Mouse (Mus musculus): Measurements from ENCODE around the gene Ccl27a. TPM values are rescaled to one million over a fixed set of nuclear protein-coding genes. Genes with fewer than 3 reads are reported as not detected.

The Ccl27a gene
- 49.4 TPM for polyA plus RNA-seq (2014; fragmentation: Illumina TruSeq; extraction: RNeasy Lipid Tissue Mini Kit (QIAGEN cat#74804); ENCODE audit: low read depth, low replicate concordance)

GRCm38 (mm10) chr4:41774002-41774401 lies at the start of gene Ccl27a:
TSS of gene Ccl27a (minus strand) at chr4:41774247.

GRCm38 (mm10) chr4:41755338-41756305 lies 18.4 kb downstream of the Ccl27a start, which contains the start of gene Sigmar1:
TSS of gene Sigmar1 (minus strand) at chr4:41756157.

GRCm38 (mm10) chr4:41754797-41755337 lies 19.2 kb downstream of the Ccl27a start, which contains the start of gene Galt:
TSS of gene Galt (plus strand) at chr4:41755228.

GRCm38 (mm10) chr4:41731052-41731765 lies 42.8 kb downstream of the Ccl27a start, which contains the start of gene Arid3c:
TSS of gene Arid3c (minus strand) at chr4:41731142.

GRCm38 (mm10) chr4:41722918-41723351 lies 51.1 kb downstream of the Ccl27a start, which contains the start of gene Dctn3:
TSS of gene Dctn3 (minus strand) at chr4:41723170.

Other genes with a start within 250 kb of the Ccl27a start
- gene Fam219a, start 204.7 kb downstream of the Ccl27a start, polyA plus RNA-seq (2014; fragmentation: Illumina TruSeq; extraction: RNeasy Lipid Tissue Mini Kit (QIAGEN cat#74804); ENCODE audit: low read depth, low replicate concordance): 15.3 TPM
- gene Dnaic1, start 204.5 kb downstream of the Ccl27a start, polyA plus RNA-seq (2014; fragmentation: Illumina TruSeq; extraction: RNeasy Lipid Tissue Mini Kit (QIAGEN cat#74804); ENCODE audit: low read depth, low replicate concordance): 3.5 TPM
- gene Enho, start 133.9 kb downstream of the Ccl27a start, polyA plus RNA-seq (2014; fragmentation: Illumina TruSeq; extraction: RNeasy Lipid Tissue Mini Kit (QIAGEN cat#74804); ENCODE audit: low read depth, low replicate concordance): 6.7 TPM
- 5.9 TPM for gene Cntfr, start 77.2 kb downstream of the Ccl27a start, polyA plus RNA-seq (2014; fragmentation: Illumina TruSeq; extraction: RNeasy Lipid Tissue Mini Kit (QIAGEN cat#74804); ENCODE audit: low read depth, low replicate concordance)
- gene Il11ra1, start 74.3 kb downstream of the Ccl27a start, polyA plus RNA-seq (2014; fragmentation: Illumina TruSeq; extraction: RNeasy Lipid Tissue Mini Kit (QIAGEN cat#74804); ENCODE audit: low read depth, low replicate concordance): 70.6 TPM
- gene Rpp25l, start 60.7 kb downstream of the Ccl27a start, polyA plus RNA-seq (2014; fragmentation: Illumina TruSeq; extraction: RNeasy Lipid Tissue Mini Kit (QIAGEN cat#74804); ENCODE audit: low read depth, low replicate concordance): 28.9 TPM
- 116 TPM for gene Dctn3, start 51.1 kb downstream of the Ccl27a start, polyA plus RNA-seq (2014; fragmentation: Illumina TruSeq; extraction: RNeasy Lipid Tissue Mini Kit (QIAGEN cat#74804); ENCODE audit: low read depth, low replicate concordance)
- not detected for gene Arid3c, start 43.1 kb downstream of the Ccl27a start, polyA plus RNA-seq (2014; fragmentation: Illumina TruSeq; extraction: RNeasy Lipid Tissue Mini Kit (QIAGEN cat#74804); ENCODE audit: low read depth, low replicate concordance)
- gene Galt, start 19.0 kb downstream of the Ccl27a start, polyA plus RNA-seq (2014; fragmentation: Illumina TruSeq; extraction: RNeasy Lipid Tissue Mini Kit (QIAGEN cat#74804); ENCODE audit: low read depth, low replicate concordance): 26.4 TPM
- 73.4 TPM for gene Sigmar1, start 18.1 kb downstream of the Ccl27a start, polyA plus RNA-seq (2014; fragmentation: Illumina TruSeq; extraction: RNeasy Lipid Tissue Mini Kit (QIAGEN cat#74804); ENCODE audit: low read depth, low replicate concordance)
- 34.3 TPM for gene Gm21541, start 129.4 kb upstream of the Ccl27a start, polyA plus RNA-seq (2014; fragmentation: Illumina TruSeq; extraction: RNeasy Lipid Tissue Mini Kit (QIAGEN cat#74804); ENCODE audit: low read depth, low replicate concordance)
- gene Gm20878, start 167.3 kb upstream of the Ccl27a start, polyA plus RNA-seq (2014; fragmentation: Illumina TruSeq; extraction: RNeasy Lipid Tissue Mini Kit (QIAGEN cat#74804); ENCODE audit: low read depth, low replicate concordance): 6.0 TPM
- 0.83 TPM for gene Fam205a4, start 191.8 kb upstream of the Ccl27a start, polyA plus RNA-seq (2014; fragmentation: Illumina TruSeq; extraction: RNeasy Lipid Tissue Mini Kit (QIAGEN cat#74804); ENCODE audit: low read depth, low replicate concordance)

Data from adipose tissue, adult 10 weeks (tissue).